Mouse (Mus musculus) neural tube, embryonic 13.5 days (tissue): ENCODE measurements around the gene Klf7. TPM values are rescaled to one million over a fixed set of nuclear protein-coding genes. Genes with fewer than 3 reads are reported as not detected.
"Not testable (repeated sequence)": the region's sequence is repeated elsewhere in the genome, so short reads cannot be mapped to it uniquely, and the experiment has no call there.

Experiments
- ATAC-seq: fragments of 200-750 bp; cut with Nextera tagmentation; 2 replicates; pipeline ENCODE4 v1.8.0; 2017; ENCODE audit warnings: low read depth, mild to moderate bottlenecking, moderate TSS enrichment, moderate library complexity
- H3K27ac ChIP-seq: fragments of 300-500 bp; sonication (generic); replicated peaks from 2 replicates; pipeline ENCODE4 v1.5.1; 2015; ENCODE audit warnings: moderate library complexity, mild to moderate bottlenecking, inconsistent platforms
- H3K27me3 ChIP-seq: fragments of 300-500 bp; sonication (generic); 2 replicates; pipeline ENCODE4 v1.6.1; 2015; ENCODE audit warnings: mild to moderate bottlenecking, inconsistent platforms
- H3K36me3 ChIP-seq: fragments of 300-500 bp; sonication (generic); 2 replicates; pipeline ENCODE4 v1.6.1; 2015; ENCODE audit warnings: mild to moderate bottlenecking, inconsistent platforms
- H3K4me1 ChIP-seq: fragments of 300-500 bp; sonication (generic); replicated peaks from 2 replicates; pipeline ENCODE4 v1.6.1; 2015; ENCODE audit warnings: inconsistent platforms
- H3K4me2 ChIP-seq: fragments of 300-500 bp; sonication (generic); 2 replicates; pipeline ENCODE4 v1.6.1; 2015; ENCODE audit warnings: inconsistent platforms, mild to moderate bottlenecking, moderate library complexity
- H3K4me3 ChIP-seq: fragments of 300-500 bp; sonication (generic); 2 replicates; pipeline ENCODE4 v1.5.1; 2015; ENCODE audit warnings: mild to moderate bottlenecking, inconsistent platforms
- H3K9ac ChIP-seq: fragments of 300-500 bp; sonication (generic); 2 replicates; pipeline ENCODE4 v1.6.1; 2015; ENCODE audit warnings: moderate library complexity, mild to moderate bottlenecking, inconsistent platforms
- H3K9me3 ChIP-seq: fragments of 300-500 bp; sonication (generic); 2 replicates; pipeline ENCODE4 v1.6.1; 2016; ENCODE audit warnings: inconsistent platforms
- WGBS: fragments of 180-500 bp; shearing (Covaris S2); methylation state at CpG from one replicate; pipeline ENCODE4 v1.1.7; 2015; 5-methylcytosine and 5-hydroxymethylcytosine counted together
- polyA plus RNA-seq: library from polyadenylated mRNA; unstranded; fragments of >200 nt; fragmentation: Nextera tagmentation; extraction: Ambion mirVana; gene quantifications from 2 replicates; pipeline ENCODE4 v1.2.1, GENCODE M21; 2015

The Klf7 gene
- polyA plus RNA-seq, 1 experiment from 2014 or later: 86.4 TPM

GRCm38 (mm10) chr1:64119358-64119794 is 2.7 kb downstream of the Klf7 start:
- Histone ChIP-seq H3K9ac (peak overlapping the region; percentile 100), H3K9me3 (no peaks in the 10 kb centered on the region), H3K27me3 (no peaks in the 10 kb centered on the region), H3K4me3 (peak overlapping the region; percentile 62), H3K27ac (peak overlapping the region; percentile 100), H3K4me2 (peak overlapping the region; percentile 58), H3K36me3 (no peaks in the 10 kb centered on the region), H3K4me1 (peaks cover 61% of the 10 kb centered on the region)
- 10% methylated on average over 7 of the region's 7 CpGs for WGBS
- no peak for ATAC-seq

DNA sequence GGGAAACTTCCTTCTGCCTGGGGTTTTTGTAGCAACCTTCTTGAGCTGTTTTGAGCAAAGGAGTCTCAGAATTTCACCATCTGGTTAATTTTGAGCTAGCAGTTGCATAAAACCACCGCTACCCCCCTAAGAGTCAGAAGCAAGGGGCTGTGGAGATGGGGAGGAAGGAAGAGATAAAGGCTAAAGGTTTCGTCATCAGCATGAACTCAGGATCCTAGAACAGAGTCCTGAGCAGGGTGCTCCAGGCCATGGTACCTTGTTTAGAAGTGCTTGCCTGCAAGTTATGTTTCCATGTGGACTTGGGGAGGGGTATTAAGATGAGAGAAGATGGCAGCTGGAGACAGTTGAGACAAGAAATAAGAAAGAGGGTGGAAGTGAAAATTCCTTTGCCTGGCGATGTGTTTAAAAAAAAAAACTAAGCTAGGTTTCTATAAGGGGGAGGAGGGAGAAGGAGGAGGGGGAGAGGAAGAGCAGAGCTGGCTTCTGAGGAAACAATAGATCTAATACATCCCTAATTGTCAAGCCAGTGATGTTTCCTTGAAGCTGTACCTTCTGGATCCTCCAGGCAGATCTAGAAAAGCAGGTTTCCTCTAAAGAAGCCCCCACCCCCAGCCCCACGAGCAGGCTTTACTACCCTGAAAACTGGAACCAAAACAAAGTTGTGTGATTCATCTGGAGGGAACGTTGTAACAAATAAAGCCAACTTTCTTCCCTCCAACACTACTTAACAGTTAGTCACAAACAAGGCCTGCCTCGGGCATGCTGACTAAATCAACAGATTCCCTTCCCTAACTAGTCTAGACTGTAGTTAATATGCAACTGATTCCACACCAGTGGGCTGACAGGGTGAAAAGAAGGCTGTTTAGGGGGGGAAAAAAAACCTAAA is 3.6 kb downstream of the Klf7 start:
- H3K4me1 ChIP-seq: peaks cover 64% of the 10 kb centered on the region
- H3K4me2 ChIP-seq: peak overlapping the region; percentile 58

GRCm38 (mm10) chr1:64117478-64118284 is 4.4 kb downstream of the Klf7 start:
- 0 out of 2 replicates have a peak, but pooled peaks cover 3% of the 10 kb centered on the region for H3K36me3 ChIP-seq
- peak overlapping the region; percentile 100 for H3K9ac ChIP-seq
- no peak for ATAC-seq
- H3K27me3 ChIP-seq: no peaks in the 10 kb centered on the region
- H3K9me3 ChIP-seq: no peaks in the 10 kb centered on the region
- peak overlapping the region; percentile 62 for H3K4me3 ChIP-seq
- peak overlapping the region; percentile 100 for H3K27ac ChIP-seq
- H3K4me1 ChIP-seq: peaks cover 59% of the 10 kb centered on the region
- peak overlapping the region; percentile 58 for H3K4me2 ChIP-seq
- WGBS: 68% methylated on average over 11 of the region's 11 CpGs

More for the DNA sequence above, 3.6 kb downstream of the Klf7 start:
- H3K4me3 ChIP-seq: peak overlapping the region; percentile 62
- no peaks in the 10 kb centered on the region for H3K36me3 ChIP-seq
- H3K27ac ChIP-seq: peak overlapping the region; percentile 100
- peak overlapping the region; percentile 100 for H3K9ac ChIP-seq
- 38% methylated on average over 6 of the region's 6 CpGs for WGBS
- no peak for ATAC-seq
- no peaks in the 10 kb centered on the region for H3K27me3 ChIP-seq
- no peaks in the 10 kb centered on the region for H3K9me3 ChIP-seq

- Histone ChIP-seq H3K27me3 (no peaks in the 10 kb centered on the region), H3K4me2 (peak overlapping the region; percentile 58), H3K27ac (peak overlapping the region; percentile 100), H3K4me1 (peaks cover 57% of the 10 kb centered on the region), H3K9me3 (no peaks in the 10 kb centered on the region), H3K9ac (peak overlapping the region; percentile 100), H3K4me3 (peak overlapping the region; percentile 62), H3K36me3 (0 out of 2 replicates have a peak, but pooled peaks cover 3% of the 10 kb centered on the region)
- WGBS: 47% methylated on average over 6 of the region's 6 CpGs
- ATAC-seq: no peak
Observed at GRCm38 (mm10) chr1:64116746-64117455, 5.2 kb downstream of the Klf7 start.

GRCm38 (mm10) chr1:64114579-64114978 is 7.5 kb downstream of the Klf7 start:
- no peak for ATAC-seq
- no peak overlapping the region for H3K27ac ChIP-seq
- H3K27me3 ChIP-seq: no peaks in the 10 kb centered on the region
- 83% methylated on average over 3 of the region's 3 CpGs for WGBS
- no peak overlapping the region for H3K9ac ChIP-seq
- peaks cover 68% of the 10 kb centered on the region for H3K4me1 ChIP-seq
- H3K4me2 ChIP-seq: no peak overlapping the region
- 0 out of 2 replicates have a peak, but pooled peaks cover 3% of the 10 kb centered on the region for H3K36me3 ChIP-seq
- H3K9me3 ChIP-seq: no peaks in the 10 kb centered on the region
- no peak overlapping the region for H3K4me3 ChIP-seq

DNA sequence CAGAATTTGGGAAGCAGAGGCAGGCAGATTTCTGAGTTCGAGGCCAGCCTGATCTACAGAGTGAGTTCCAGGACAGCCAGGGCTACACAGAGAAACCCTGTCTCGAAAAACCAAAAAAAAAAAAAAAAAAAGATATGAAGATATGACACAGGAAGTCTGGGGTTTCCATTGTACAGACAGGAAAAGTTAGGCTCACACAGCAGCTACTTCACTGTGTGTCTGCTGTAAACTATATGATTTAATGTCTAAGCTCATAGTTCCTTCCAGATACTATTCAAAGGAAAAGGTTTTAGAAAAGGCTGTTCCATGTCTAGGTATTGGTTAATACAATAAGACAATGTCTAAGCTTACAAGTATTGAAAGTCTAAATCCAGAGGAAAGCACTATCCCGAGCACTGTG is 13.4 kb downstream of the Klf7 start:
- 86% methylated on average over 3 of the region's 3 CpGs for WGBS
- ATAC-seq, H3K9me3 ChIP-seq, H3K27me3 ChIP-seq, H3K27ac ChIP-seq, H3K4me2 ChIP-seq, H3K4me3 ChIP-seq, H3K9ac ChIP-seq: not testable (repeated sequence)
- Histone ChIP-seq H3K36me3 (peaks cover 12% of the 10 kb centered on the region), H3K4me1 (peaks cover 44% of the 10 kb centered on the region)

- Histone ChIP-seq H3K36me3 (peaks cover 14% of the 10 kb centered on the region), H3K9me3 (no peaks in the 10 kb centered on the region), H3K27me3 (no peaks in the 10 kb centered on the region), H3K4me2 (no peak overlapping the region), H3K4me1 (peaks cover 44% of the 10 kb centered on the region), H3K4me3 (no peak overlapping the region), H3K9ac (no peak overlapping the region), H3K27ac (no peak overlapping the region)
- WGBS: 61% methylated on average over 7 of the region's 7 CpGs
- no peak for ATAC-seq
Observed at GRCm38 (mm10) chr1:64107526-64107925, 14.6 kb downstream of the Klf7 start.

- Histone ChIP-seq H3K9ac (no peak overlapping the region), H3K27me3 (no peaks in the 10 kb centered on the region), H3K4me2 (no peak overlapping the region), H3K9me3 (no peaks in the 10 kb centered on the region), H3K4me1 (peaks cover 41% of the 10 kb centered on the region), H3K27ac (no peak overlapping the region), H3K4me3 (no peak overlapping the region), H3K36me3 (peaks cover 14% of the 10 kb centered on the region)
- ATAC-seq: 0 out of 2 replicates have a peak, but pooled peaks have one; percentile 60
- 19% methylated on average over 5 of the region's 5 CpGs for WGBS
Observed at GRCm38 (mm10) chr1:64106127-64106526, 16.0 kb downstream of the Klf7 start.

GRCm38 (mm10) chr1:64105181-64105646 is 16.9 kb downstream of the Klf7 start:
- no peak overlapping the region for H3K27ac ChIP-seq
- H3K4me2 ChIP-seq: no peak overlapping the region
- no peak overlapping the region for H3K9ac ChIP-seq
- 89% methylated on average over 7 of the region's 7 CpGs for WGBS
- H3K4me1 ChIP-seq: peaks cover 48% of the 10 kb centered on the region
- no peak for ATAC-seq
- H3K27me3 ChIP-seq: no peaks in the 10 kb centered on the region
- H3K9me3 ChIP-seq: no peaks in the 10 kb centered on the region
- peaks cover 20% of the 10 kb centered on the region for H3K36me3 ChIP-seq
- no peak overlapping the region for H3K4me3 ChIP-seq

- no peak overlapping the region for H3K4me2 ChIP-seq
- H3K4me1 ChIP-seq: peaks cover 44% of the 10 kb centered on the region
- H3K9me3 ChIP-seq: no peaks in the 10 kb centered on the region
- ATAC-seq: no peak
- WGBS: 89% methylated on average over 3 of the region's 3 CpGs
- H3K27ac ChIP-seq: no peak overlapping the region
- H3K4me3 ChIP-seq: no peak overlapping the region
- H3K36me3 ChIP-seq: peaks cover 22% of the 10 kb centered on the region
- H3K9ac ChIP-seq: no peak overlapping the region
- H3K27me3 ChIP-seq: no peaks in the 10 kb centered on the region
Observed at GRCm38 (mm10) chr1:64104665-64105064, 17.4 kb downstream of the Klf7 start.

GRCm38 (mm10) chr1:64101331-64101730 is 20.8 kb downstream of the Klf7 start:
- peaks cover 52% of the 10 kb centered on the region for H3K4me1 ChIP-seq
- ATAC-seq: no peak
- WGBS: 75% methylated on average over 3 of the region's 3 CpGs
- H3K36me3 ChIP-seq: peaks cover 22% of the 10 kb centered on the region
- H3K27me3 ChIP-seq: no peaks in the 10 kb centered on the region
- H3K9me3 ChIP-seq: no peaks in the 10 kb centered on the region
- no peak overlapping the region for H3K9ac ChIP-seq
- no peak overlapping the region for H3K4me3 ChIP-seq
- H3K27ac ChIP-seq: no peak overlapping the region
- H3K4me2 ChIP-seq: no peak overlapping the region
